Mouse (Mus musculus): ENCODE measurements at regions not wholly inside any gene's neighbourhood (a gene's known extent, or its start where the extent isn't known, plus 50 kb on each side); places are given as distances from the start of the nearest gene placed in this dataset.

- TF ChIP-seq CTCF (IDR thresholded peaks at IDR 0.05; ENCODE audit: low read depth, low read length) (no peak), POLR2AphosphoS5 (IDR thresholded peaks at IDR 0.05; ENCODE audit: insufficient replicate concordance, low read depth, low read length) (no peak)
Observed at GRCm38 (mm10) chr8:90716436-90716835, 100.8 kb downstream of the Gm19935 start.
